Mouse (Mus musculus): ENCODE measurements around the gene Ern1.

Ern1 gene

GRCm38 (mm10) chr11:106485611-106486010 is 2.0 kb downstream of the Ern1 start:
- in situ Hi-C loops (cut with MboI; ENCODE audit: low sequenced_read_pairs): no loop called here

GRCm38 (mm10) chr11:106484875-106485274 is 2.8 kb downstream of the Ern1 start:
- in situ Hi-C loops (cut with MboI; ENCODE audit: low sequenced_read_pairs): no loop called here

GRCm38 (mm10) chr11:106482867-106483266 is 4.8 kb downstream of the Ern1 start:
- in situ Hi-C loops (cut with MboI; ENCODE audit: low sequenced_read_pairs): no loop called here

- in situ Hi-C loops (cut with MboI; ENCODE audit: low sequenced_read_pairs): no loop called here
These were observed 6.0 kb downstream of the Ern1 start for GRCm38 (mm10) chr11:106481651-106482050.

- in situ Hi-C loops (cut with MboI; ENCODE audit: low sequenced_read_pairs): no loop called here
These were observed 7.1 kb downstream of the Ern1 start for GRCm38 (mm10) chr11:106480530-106480885.

- in situ Hi-C loops (cut with MboI; ENCODE audit: low sequenced_read_pairs): no loop called here
These were observed 7.8 kb downstream of the Ern1 start for GRCm38 (mm10) chr11:106479619-106480529.

GRCm38 (mm10) chr11:106478745-106479144 is 8.9 kb downstream of the Ern1 start:
- in situ Hi-C loops (cut with MboI; ENCODE audit: low sequenced_read_pairs): no loop called here

GRCm38 (mm10) chr11:106477505-106478160 is 10.0 kb downstream of the Ern1 start:
- in situ Hi-C loops (cut with MboI; ENCODE audit: low sequenced_read_pairs): no loop called here

- in situ Hi-C loops (cut with MboI; ENCODE audit: low sequenced_read_pairs): no loop called here
These were observed 12.3 kb downstream of the Ern1 start for GRCm38 (mm10) chr11:106475309-106475708.

- in situ Hi-C loops (cut with MboI; ENCODE audit: low sequenced_read_pairs): no loop called here
These were observed 16.0 kb downstream of the Ern1 start for GRCm38 (mm10) chr11:106471629-106472028.

GRCm38 (mm10) chr11:106468509-106468908 is 19.1 kb downstream of the Ern1 start:
- in situ Hi-C loops (cut with MboI; ENCODE audit: low sequenced_read_pairs): no loop called here

GRCm38 (mm10) chr11:106465932-106466331 is 21.7 kb downstream of the Ern1 start:
- in situ Hi-C loops (cut with MboI; ENCODE audit: low sequenced_read_pairs): no loop called here

- in situ Hi-C loops (cut with MboI; ENCODE audit: low sequenced_read_pairs): no loop called here
These were observed 22.1 kb downstream of the Ern1 start for GRCm38 (mm10) chr11:106465545-106465903.

- in situ Hi-C loops (cut with MboI; ENCODE audit: low sequenced_read_pairs): no loop called here
These were observed 22.7 kb downstream of the Ern1 start for GRCm38 (mm10) chr11:106464681-106465544.

- in situ Hi-C loops (cut with MboI; ENCODE audit: low sequenced_read_pairs): no loop called here
These were observed 23.8 kb downstream of the Ern1 start for GRCm38 (mm10) chr11:106463845-106464244.

GRCm38 (mm10) chr11:106462309-106462708 is 25.3 kb downstream of the Ern1 start:
- in situ Hi-C loops (cut with MboI; ENCODE audit: low sequenced_read_pairs): no loop called here

GRCm38 (mm10) chr11:106461145-106461932 is 26.3 kb downstream of the Ern1 start:
- in situ Hi-C loops (cut with MboI; ENCODE audit: low sequenced_read_pairs): no loop called here

- in situ Hi-C loops (cut with MboI; ENCODE audit: low sequenced_read_pairs): no loop called here
These were observed 27.0 kb downstream of the Ern1 start for GRCm38 (mm10) chr11:106460671-106461070.

- in situ Hi-C loops (cut with MboI; ENCODE audit: low sequenced_read_pairs): no loop called here
These were observed 29.1 kb downstream of the Ern1 start for GRCm38 (mm10) chr11:106458540-106458939.

- in situ Hi-C loops (cut with MboI; ENCODE audit: low sequenced_read_pairs): no loop called here
These were observed 44.0 kb downstream of the Ern1 start for GRCm38 (mm10) chr11:106443646-106444045.

Data from CH12F3 (cell line).